Mouse (Mus musculus) MEL (cell line): ENCODE results near the gene Myo3b. TPM values are rescaled to one million over a fixed set of nuclear protein-coding genes. Genes with fewer than 3 reads are reported as not detected.

Experiments used
- DNase-seq: peaks from one replicate; pipeline ENCODE4 v3.0.0; 2011; ENCODE audit warnings: low read depth, low spot score
- H3K27ac ChIP-seq: 2 replicates; pipeline ENCODE4 v1.5.1; 2012; ENCODE audit warnings: low read depth, mild to moderate bottlenecking, control low read depth, low read length, moderate library complexity; ENCODE audit not compliant: control insufficient read depth
- H3K27me3 ChIP-seq, 2 experiments: fragments of 150-350 bp in 1 of 2; sonication (generic) in 1 of 2; 2 replicates each; pipeline ENCODE4 v1.6.1; 2012; ENCODE audit warnings: low read length in 2 of 2, mild to moderate bottlenecking in 2 of 2, improper control_type of control experiment in 1 of 2, moderate library complexity in 1 of 2; ENCODE audit not compliant: insufficient read depth in 2 of 2, control insufficient read depth in 1 of 2
- H3K36me3 ChIP-seq, 2 experiments: 2 replicates each; pipeline ENCODE4 v1.6.1; 2012 to 2014; ENCODE audit warnings: low read length in 2 of 2, improper control_type of control experiment in 1 of 2, inconsistent platforms in 1 of 2, mild to moderate bottlenecking in 1 of 2; ENCODE audit not compliant: insufficient read depth in 2 of 2, control insufficient read depth in 1 of 2
- H3K4me1 ChIP-seq, 2 experiments: fragments of 150-350 bp in 1 of 2; sonication (generic) in 1 of 2; 2 replicates each; pipeline ENCODE4 v1.6.1; 2012; ENCODE audit warnings: low read length in 2 of 2, improper control_type of control experiment in 1 of 2, mild to moderate bottlenecking in 1 of 2; ENCODE audit not compliant: insufficient read depth in 2 of 2, control insufficient read depth in 1 of 2
- H3K4me3 ChIP-seq, 2 experiments: fragments of 150-350 bp in 1 of 2; sonication (generic) in 1 of 2; 2 replicates each; pipeline ENCODE4 v1.5.1; 2012; ENCODE audit warnings: low read depth in 2 of 2, low read length in 2 of 2, mild to moderate bottlenecking in 2 of 2, moderate library complexity in 2 of 2, control low read depth in 1 of 2, improper control_type of control experiment in 1 of 2; ENCODE audit not compliant: control insufficient read depth in 1 of 2, insufficient read depth in 1 of 2
- H3K79me2 ChIP-seq: 2 replicates; pipeline ENCODE4 v1.6.1; 2012; ENCODE audit warnings: mild to moderate bottlenecking, low read length, moderate library complexity; ENCODE audit not compliant: control insufficient read depth, poor library complexity, insufficient read depth
- H3K9ac ChIP-seq: 2 replicates; pipeline ENCODE4 v1.6.1; 2012; ENCODE audit warnings: low read depth, mild to moderate bottlenecking, control low read depth, low read length, moderate library complexity; ENCODE audit not compliant: control insufficient read depth, poor library complexity, severe bottlenecking
- H3K9me3 ChIP-seq: fragments of 150-350 bp; sonication (generic); replicated peaks from 2 replicates; pipeline ENCODE4 v1.6.1; 2012; ENCODE audit warnings: mild to moderate bottlenecking, low read length, improper control_type of control experiment, moderate library complexity; ENCODE audit not compliant: insufficient read depth
- BHLHE40 ChIP-seq: IDR thresholded peaks from 2 replicates; pipeline ENCODE4 v1.6.1; 2012; ENCODE audit warnings: low read depth, mild to moderate bottlenecking, inconsistent platforms, low read length, improper control_type of control experiment, borderline replicate concordance
- E2F4 ChIP-seq: IDR thresholded peaks from 2 replicates; pipeline ENCODE4 v1.6.1; 2011; ENCODE audit warnings: low read depth, low read length, improper control_type of control experiment, borderline replicate concordance
- ELF1 ChIP-seq: IDR thresholded peaks from 2 replicates; pipeline ENCODE4 v1.6.1; 2014; ENCODE audit warnings: low read depth, mild to moderate bottlenecking, inconsistent platforms, low read length, improper control_type of control experiment, moderate library complexity
- EP300 ChIP-seq, 2 experiments: IDR thresholded peaks; 2 replicates each; pipeline ENCODE4 v1.6.1; 2011; ENCODE audit warnings: improper control_type of control experiment in 2 of 2, low read length in 2 of 2, low read depth in 1 of 2, mild to moderate bottlenecking in 1 of 2
- ETS1 ChIP-seq: IDR thresholded peaks from 2 replicates; pipeline ENCODE4 v1.6.1; 2012; ENCODE audit warnings: low read depth, mild to moderate bottlenecking, inconsistent platforms, low read length, improper control_type of control experiment, moderate library complexity
- GABPA ChIP-seq: IDR thresholded peaks from 2 replicates; pipeline ENCODE4 v1.6.1; 2012; ENCODE audit warnings: low read depth, mild to moderate bottlenecking, inconsistent platforms, low read length, improper control_type of control experiment, moderate library complexity
- GATA1 ChIP-seq: IDR thresholded peaks from 2 replicates; pipeline ENCODE4 v1.6.1; 2011; ENCODE audit warnings: low read depth, low read length, improper control_type of control experiment
- HCFC1 ChIP-seq: IDR thresholded peaks from 2 replicates; pipeline ENCODE4 v1.6.1; 2012; ENCODE audit warnings: low read depth, mild to moderate bottlenecking, inconsistent platforms, low read length, improper control_type of control experiment, moderate library complexity
- JUND ChIP-seq: IDR thresholded peaks from 2 replicates; pipeline ENCODE4 v1.6.1; 2011; ENCODE audit warnings: low read depth, mild to moderate bottlenecking, improper control_type of control experiment, low read length
- KAT2A ChIP-seq: conservative IDR thresholded peaks from 2 replicates; pipeline ENCODE4 v1.6.1; 2012; ENCODE audit warnings: low read depth, low read length, improper control_type of control experiment, inconsistent platforms
- MEF2A ChIP-seq: IDR thresholded peaks from 2 replicates; pipeline ENCODE4 v1.6.1; 2014; ENCODE audit warnings: low read depth, mild to moderate bottlenecking, inconsistent platforms, low read length, improper control_type of control experiment; ENCODE audit not compliant: poor library complexity, insufficient replicate concordance, severe bottlenecking; ENCODE audit errors: extremely low read depth
- MYB ChIP-seq: IDR thresholded peaks from 2 replicates; pipeline ENCODE4 v1.6.1; 2011; ENCODE audit warnings: mild to moderate bottlenecking, low read depth, low read length, improper control_type of control experiment
- MYC ChIP-seq: IDR thresholded peaks from 2 replicates; pipeline ENCODE4 v1.6.1; 2011; ENCODE audit warnings: low read depth, mild to moderate bottlenecking, low read length, improper control_type of control experiment, moderate library complexity
- NELFE ChIP-seq: IDR thresholded peaks from 2 replicates; pipeline ENCODE4 v1.6.1; 2011; ENCODE audit warnings: low read depth, low read length, improper control_type of control experiment
- NRF1 ChIP-seq: IDR thresholded peaks from 2 replicates; pipeline ENCODE4 v1.6.1; 2014; ENCODE audit warnings: low read depth, mild to moderate bottlenecking, inconsistent platforms, low read length, improper control_type of control experiment, moderate library complexity; ENCODE audit not compliant: poor library complexity, insufficient read depth, severe bottlenecking
- RAD21 ChIP-seq: IDR thresholded peaks from 2 replicates; pipeline ENCODE4 v1.6.1; 2011; ENCODE audit warnings: mild to moderate bottlenecking, low read depth, low read length, improper control_type of control experiment
- RCOR1 ChIP-seq: IDR thresholded peaks from 2 replicates; pipeline ENCODE4 v1.6.1; 2012; ENCODE audit warnings: low read depth, mild to moderate bottlenecking, inconsistent platforms, low read length, improper control_type of control experiment
- SIN3A ChIP-seq: IDR thresholded peaks from 2 replicates; pipeline ENCODE4 v1.6.1; 2012; ENCODE audit warnings: low read length, improper control_type of control experiment, inconsistent platforms
- SMC3 ChIP-seq: IDR thresholded peaks from 2 replicates; pipeline ENCODE4 v1.6.1; 2011; ENCODE audit warnings: low read depth, low read length, improper control_type of control experiment
- TBP ChIP-seq: IDR thresholded peaks from 2 replicates; pipeline ENCODE4 v1.8.0; 2011; ENCODE audit warnings: low read depth, low read length, improper control_type of control experiment
- UBTF ChIP-seq: IDR thresholded peaks from 2 replicates; pipeline ENCODE4 v1.6.1; 2012; ENCODE audit warnings: low read depth, mild to moderate bottlenecking, inconsistent platforms, low read length, improper control_type of control experiment, moderate library complexity, borderline replicate concordance; ENCODE audit not compliant: insufficient read depth
- ZC3H11A ChIP-seq: IDR thresholded peaks from 2 replicates; pipeline ENCODE4 v1.6.1; 2012; ENCODE audit warnings: low read depth, mild to moderate bottlenecking, inconsistent platforms, low read length, improper control_type of control experiment
- polyA plus RNA-seq, 2 experiments: library from polyadenylated mRNA; stranded (reverse) in 1 of 2; unstranded in 1 of 2; fragments of >175 nt in 1 of 2; fragments of >200 nt in 1 of 2; gene quantifications; 2 replicates each; pipeline versions ENCODE4 v1.2.1 to v1.2.4; 2012; ENCODE audit warnings: low replicate concordance in 2 of 2, low read depth in 1 of 2; ENCODE audit not compliant: insufficient read length in 2 of 2, insufficient read depth in 1 of 2, missing spikeins in 1 of 2
- total RNA-seq: library from RNA; depleted of rRNA; stranded (reverse); fragments of 300-350 nt; gene quantifications from 2 replicates; pipeline ENCODE4 v1.2.3, GENCODE M21; 2012

The Myo3b gene
- total and polyA plus RNA-seq, 3 experiments = not detected

- Histone ChIP-seq H3K27me3 (no peaks in the 10 kb centered on the region), H3K4me1 (no peaks in the 10 kb centered on the region), H3K79me2 (no peaks in the 10 kb centered on the region), H3K27ac (no peak overlapping the region), H3K9ac (no peak overlapping the region), H3K36me3 (no peaks in the 10 kb centered on the region), H3K4me3 (no peak overlapping the region), H3K9me3 (no peaks in the 10 kb centered on the region)
- no peak for DNase-seq
- no peak for TF ChIP-seq SMC3
- no peak for TF ChIP-seq BHLHE40
- TF ChIP-seq GATA1 = no peak
- TF ChIP-seq GABPA = no peak
- TF ChIP-seq JUND = no peak
- TF ChIP-seq ELF1 = no peak
- TF ChIP-seq NRF1 = no peak
- TF ChIP-seq MYC = no peak
- no peak for TF ChIP-seq RCOR1
- no peak for TF ChIP-seq HCFC1
- no peak for TF ChIP-seq ZC3H11A
- TF ChIP-seq, all 39 proteins: peak for 0
These were observed 209.7 kb downstream of the Myo3b start for GRCm38 (mm10) chr2:70248616-70249015.

GRCm38 (mm10) chr2:70249872-70250271 is 210.9 kb downstream of the Myo3b start:
- Histone ChIP-seq H3K4me1 (no peaks in the 10 kb centered on the region), H3K79me2 (no peaks in the 10 kb centered on the region), H3K9ac (no peak overlapping the region), H3K4me3 (no peak overlapping the region), H3K36me3 (no peaks in the 10 kb centered on the region), H3K27ac (no peak overlapping the region), H3K27me3 (no peaks in the 10 kb centered on the region), H3K9me3 (no peaks in the 10 kb centered on the region)
- TF ChIP-seq TBP = no peak
- TF ChIP-seq ETS1 = no peak
- no peak for TF ChIP-seq EP300 (IDR thresholded peaks at IDR 0.05; ENCODE audit: low read depth in 1 of 2, low read length in 2 of 2)
- TF ChIP-seq KAT2A = no peak
- no peak for TF ChIP-seq MYB
- TF ChIP-seq BHLHE40 = no peak
- TF ChIP-seq RAD21 = no peak
- no peak for TF ChIP-seq JUND
- TF ChIP-seq ELF1 = no peak
- TF ChIP-seq E2F4 = no peak
- no peak for TF ChIP-seq SIN3A
- TF ChIP-seq UBTF = no peak
- no peak for TF ChIP-seq NELFE
- TF ChIP-seq MEF2A = no peak
- no peak for DNase-seq
